Mouse (Mus musculus): ENCODE measurements around the gene Cxcr5.

DNA sequence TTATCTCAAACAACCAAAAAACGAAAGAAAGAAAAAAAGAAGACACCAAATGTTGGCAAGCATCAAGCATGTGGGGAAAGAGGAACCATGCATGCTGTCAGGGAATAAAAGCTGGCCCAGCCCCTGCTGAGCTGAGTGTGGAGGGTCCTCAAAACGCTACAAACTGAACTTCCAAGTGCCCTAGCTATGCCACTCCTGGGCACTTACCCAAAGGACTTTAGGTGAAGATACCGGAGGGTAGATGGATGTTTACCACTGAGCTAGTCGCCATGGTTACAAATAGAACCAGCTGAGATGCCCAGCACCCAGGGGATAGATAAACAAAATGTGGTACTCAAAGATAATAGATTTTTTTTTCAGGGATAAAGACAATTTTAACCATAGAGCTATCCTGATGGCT lies at the start of gene Cxcr5:
- no peak for TF ChIP-seq GATA1 (IDR thresholded peaks at IDR 0.05; ENCODE audit: borderline replicate concordance, low read length)
- TF ChIP-seq FLI1 (IDR thresholded peaks at IDR 0.05; ENCODE audit: low read length): no peak

All from megakaryocyte, embryonic 14.5 days (primary cell).